Mouse (Mus musculus) intestine, embryonic 15.5 days (tissue): Measurements from ENCODE around the gene Acss3. TPM values are rescaled to one million over a fixed set of nuclear protein-coding genes. Genes with fewer than 3 reads are reported as not detected.

Experiments used
- ATAC-seq: fragments of 200-750 bp; cut with Nextera tagmentation; 2 replicates; pipeline ENCODE4 v1.8.0; 2017; ENCODE audit warnings: moderate TSS enrichment, moderate library complexity
- H3K27ac ChIP-seq: fragments of 300-500 bp; sonication (generic); 2 replicates; pipeline ENCODE4 v1.5.1; 2015; ENCODE audit warnings: mild to moderate bottlenecking, inconsistent platforms
- H3K27me3 ChIP-seq: fragments of 300-500 bp; sonication (generic); replicated peaks from 2 replicates; pipeline ENCODE4 v1.6.1; 2015; ENCODE audit warnings: inconsistent platforms
- H3K36me3 ChIP-seq: fragments of 300-500 bp; sonication (generic); 2 replicates; pipeline ENCODE4 v1.6.1; 2015; ENCODE audit warnings: inconsistent platforms
- H3K4me1 ChIP-seq: fragments of 300-500 bp; sonication (generic); replicated peaks from 2 replicates; pipeline ENCODE4 v1.6.1; 2015; ENCODE audit warnings: inconsistent platforms
- H3K4me2 ChIP-seq: fragments of 300-500 bp; sonication (generic); replicated peaks from 2 replicates; pipeline ENCODE4 v1.6.1; 2015; ENCODE audit warnings: mild to moderate bottlenecking, inconsistent platforms
- H3K4me3 ChIP-seq: fragments of 300-500 bp; sonication (generic); replicated peaks from 2 replicates; pipeline ENCODE4 v1.5.1; 2015; ENCODE audit warnings: inconsistent platforms
- H3K9ac ChIP-seq: fragments of 300-500 bp; sonication (generic); 2 replicates; pipeline ENCODE4 v1.6.1; 2015; ENCODE audit warnings: inconsistent platforms
- H3K9me3 ChIP-seq: fragments of 300-500 bp; sonication (generic); 2 replicates; pipeline ENCODE4 v1.6.1; 2016; ENCODE audit warnings: inconsistent platforms
- WGBS: fragments of 180-500 bp; shearing (Covaris S2); methylation state at CpG from one replicate; pipeline ENCODE4 v1.1.7; 2015; 5-methylcytosine and 5-hydroxymethylcytosine counted together
- polyA plus RNA-seq: library from polyadenylated mRNA; unstranded; fragments of >200 nt; fragmentation: Nextera tagmentation; extraction: Ambion mirVana; gene quantifications from 2 replicates; pipeline ENCODE4 v1.2.1, GENCODE M21; 2015

The Acss3 gene
- polyA plus RNA-seq, 1 experiment from 2014 or later = 1.6 TPM

GRCm38 (mm10) chr10:106913032-106913431 lies 210.4 kb downstream of the Acss3 start:
- no peak for ATAC-seq
- no peaks in the 10 kb centered on the region for H3K9me3 ChIP-seq
- H3K27ac ChIP-seq = no peak overlapping the region
- no peaks in the 10 kb centered on the region for H3K4me1 ChIP-seq
- H3K36me3 ChIP-seq = no peaks in the 10 kb centered on the region
- H3K27me3 ChIP-seq = no peaks in the 10 kb centered on the region
- WGBS = 25% methylated on average over 2 of the region's 2 CpGs
- no peak overlapping the region for H3K4me3 ChIP-seq
- no peak overlapping the region for H3K4me2 ChIP-seq
- no peak overlapping the region for H3K9ac ChIP-seq

- Histone ChIP-seq H3K4me3 (no peak overlapping the region), H3K27me3 (no peaks in the 10 kb centered on the region), H3K9me3 (no peaks in the 10 kb centered on the region), H3K9ac (no peak overlapping the region), H3K27ac (no peak overlapping the region), H3K4me1 (no peaks in the 10 kb centered on the region), H3K4me2 (no peak overlapping the region), H3K36me3 (no peaks in the 10 kb centered on the region)
- WGBS = 79% methylated on average over 3 of the region's 3 CpGs
- no peak for ATAC-seq
These were observed 213.4 kb downstream of the Acss3 start for GRCm38 (mm10) chr10:106910108-106910507.

- Histone ChIP-seq H3K4me2 (no peak overlapping the region), H3K27ac (no peak overlapping the region), H3K27me3 (no peaks in the 10 kb centered on the region), H3K36me3 (no peaks in the 10 kb centered on the region), H3K9ac (no peak overlapping the region), H3K4me3 (no peak overlapping the region), H3K4me1 (no peaks in the 10 kb centered on the region), H3K9me3 (no peaks in the 10 kb centered on the region)
- ATAC-seq = no peak
- 72% methylated on average over 13 of the region's 13 CpGs for WGBS
These were observed 227.1 kb downstream of the Acss3 start for GRCm38 (mm10) chr10:106896351-106896750.

Other genes starting within 250 kb of the Acss3 start
- gene Lin7a, start 148.0 kb upstream of the Acss3 start, polyA plus RNA-seq = 4.5 and 4.7 TPM in 2 replicates